Mouse (Mus musculus): ENCODE measurements around the gene Kbtbd12. TPM values are rescaled to one million over a fixed set of nuclear protein-coding genes. Genes with fewer than 3 reads are reported as not detected.

The Kbtbd12 gene
- polyA plus RNA-seq, 1 experiment from 2014 or later, result 0.34 TPM

DNA sequence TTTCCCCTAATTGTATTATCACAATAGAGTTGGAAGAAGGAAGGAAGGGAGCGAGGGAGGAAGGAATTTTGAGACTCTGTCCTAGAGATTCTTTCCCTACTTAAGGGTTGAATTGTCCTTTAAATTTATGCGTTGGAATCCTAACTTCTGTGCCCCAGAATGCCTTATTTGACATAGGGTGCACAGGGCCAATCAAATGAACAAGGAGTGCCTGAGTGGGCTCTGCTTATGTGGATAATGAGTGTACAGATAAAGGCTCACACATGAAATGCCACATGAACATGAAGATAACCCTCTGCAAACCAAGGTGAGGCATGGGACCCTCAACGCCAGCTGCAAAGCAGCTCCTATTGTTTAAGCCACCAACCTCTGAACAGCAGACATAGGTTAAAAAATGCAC is 2.6 kb upstream of the Kbtbd12 start:
- WGBS, result 41% methylated on average over 3 of the region's 3 CpGs
- 0 out of 2 replicates have a peak, but pooled peaks cover 4% of the 10 kb centered on the region for H3K9me3 ChIP-seq (replicated peaks)
- ATAC-seq (replicated peaks; ENCODE audit: low FRiP score), result no peak
- H3K4me2 ChIP-seq, result peak overlapping the region; percentile 32; the same call in 1 of the 2 replicates
- H3K9ac ChIP-seq, result no peak overlapping the region
- no peak overlapping the region for H3K27ac ChIP-seq
- no peaks in the 10 kb centered on the region for H3K27me3 ChIP-seq
- no peak overlapping the region for H3K4me3 ChIP-seq (replicated peaks)
- no peaks in the 10 kb centered on the region for H3K36me3 ChIP-seq
- H3K4me1 ChIP-seq, result peaks cover 15% of the 10 kb centered on the region

DNA sequence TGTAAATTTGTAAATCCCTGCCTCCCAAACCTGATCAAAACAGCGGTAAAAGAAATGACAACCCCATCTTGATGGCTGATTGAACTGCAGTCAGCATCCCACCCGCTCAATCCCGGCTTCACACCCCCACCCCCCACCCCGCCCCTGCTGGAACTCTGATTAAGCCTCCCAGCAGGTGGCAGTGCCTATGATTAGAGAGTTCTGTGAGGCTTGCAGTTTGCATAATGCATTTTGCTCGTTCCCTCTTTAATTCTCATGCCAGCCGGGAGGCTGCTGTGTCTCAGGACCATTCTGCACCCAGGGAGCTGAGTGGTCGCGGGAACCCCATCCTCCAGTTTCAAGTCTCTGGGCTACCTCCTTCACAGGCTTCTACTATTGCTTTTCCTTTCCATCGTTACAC is 2.2 kb upstream of the Kbtbd12 start:
- no peaks in the 10 kb centered on the region for H3K36me3 ChIP-seq
- no peak overlapping the region for H3K9ac ChIP-seq
- WGBS, result 5% methylated on average over 9 of the region's 9 CpGs
- 0 out of 2 replicates have a peak, but pooled peaks cover 4% of the 10 kb centered on the region for H3K9me3 ChIP-seq (replicated peaks)
- no peak for ATAC-seq (replicated peaks; ENCODE audit: low FRiP score)
- H3K27me3 ChIP-seq, result no peaks in the 10 kb centered on the region
- H3K4me2 ChIP-seq, result peak overlapping the region; percentile 32
- H3K4me1 ChIP-seq, result peaks cover 15% of the 10 kb centered on the region
- no peak overlapping the region for H3K4me3 ChIP-seq (replicated peaks)
- no peak overlapping the region for H3K27ac ChIP-seq

DNA sequence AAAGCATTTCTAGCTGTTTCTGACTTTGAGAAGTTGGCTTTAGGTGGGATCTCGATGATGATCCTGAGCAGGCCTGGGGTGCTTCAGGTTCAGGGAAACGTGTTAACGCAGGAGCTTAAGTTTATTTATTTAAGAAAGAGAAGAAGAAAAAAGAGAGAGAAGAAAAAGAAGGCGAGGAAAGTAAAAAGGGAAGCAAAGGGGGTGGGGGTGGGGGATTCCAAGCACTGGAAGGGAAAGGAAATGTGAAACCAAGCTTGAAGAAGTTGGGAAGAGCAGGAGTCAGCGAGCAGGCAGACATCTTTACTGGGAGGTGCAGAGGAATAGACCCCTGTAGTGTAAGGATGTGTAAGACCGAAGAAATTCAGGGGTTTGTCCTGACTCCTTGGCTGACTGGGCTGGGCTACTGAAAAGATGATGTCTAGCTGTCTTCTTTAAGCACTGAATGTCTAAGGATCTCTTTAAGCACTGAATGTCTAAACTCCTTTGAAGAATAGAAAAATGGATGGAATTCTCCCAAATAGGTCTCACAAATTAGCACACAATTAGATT is 1.7 kb upstream of the Kbtbd12 start:
- WGBS, result 29% methylated on average over 6 of the region's 6 CpGs

DNA sequence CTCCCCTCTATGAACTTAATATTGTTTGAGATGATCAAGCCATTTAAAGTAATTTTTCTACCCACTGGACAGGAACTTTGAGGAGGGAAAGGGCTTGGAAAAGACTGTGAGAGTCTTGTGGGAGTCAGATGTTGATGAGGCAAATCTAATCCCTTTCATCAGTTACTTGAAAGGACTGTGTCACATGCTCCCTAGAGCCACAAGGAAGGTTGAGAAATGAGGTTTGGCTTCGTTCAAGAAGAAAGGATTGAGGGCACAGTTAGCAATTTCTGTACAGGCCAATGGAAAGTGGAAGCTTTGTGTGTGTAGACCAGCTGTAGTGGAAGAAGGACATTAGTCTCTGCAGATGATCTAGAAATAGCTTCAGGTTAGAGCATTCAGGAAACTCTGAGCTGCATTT is 1.2 kb upstream of the Kbtbd12 start:
- H3K4me2 ChIP-seq, result no peak overlapping the region
- no peaks in the 10 kb centered on the region for H3K27me3 ChIP-seq
- 47% methylated on average over 1 of the region's 1 CpGs for WGBS
- H3K4me3 ChIP-seq (replicated peaks), result no peak overlapping the region
- ATAC-seq (replicated peaks; ENCODE audit: low FRiP score), result no peak
- peaks cover 15% of the 10 kb centered on the region for H3K4me1 ChIP-seq
- H3K9ac ChIP-seq, result no peak overlapping the region
- no peak overlapping the region for H3K27ac ChIP-seq
- H3K36me3 ChIP-seq, result no peaks in the 10 kb centered on the region
- 0 out of 2 replicates have a peak, but pooled peaks cover 4% of the 10 kb centered on the region for H3K9me3 ChIP-seq (replicated peaks)

More for the DNA sequence above, 1.7 kb upstream of the Kbtbd12 start:
- Histone ChIP-seq H3K27me3 (no peaks in the 10 kb centered on the region), H3K4me2 (peak overlapping the region; percentile 32; the same call in 1 of the 2 replicates), H3K27ac (no peak overlapping the region), H3K9me3 (replicated peaks) (0 out of 2 replicates have a peak, but pooled peaks cover 4% of the 10 kb centered on the region), H3K4me1 (peaks cover 15% of the 10 kb centered on the region), H3K9ac (no peak overlapping the region), H3K4me3 (replicated peaks) (no peak overlapping the region), H3K36me3 (no peaks in the 10 kb centered on the region)
- ATAC-seq (replicated peaks; ENCODE audit: low FRiP score), result no peak

DNA sequence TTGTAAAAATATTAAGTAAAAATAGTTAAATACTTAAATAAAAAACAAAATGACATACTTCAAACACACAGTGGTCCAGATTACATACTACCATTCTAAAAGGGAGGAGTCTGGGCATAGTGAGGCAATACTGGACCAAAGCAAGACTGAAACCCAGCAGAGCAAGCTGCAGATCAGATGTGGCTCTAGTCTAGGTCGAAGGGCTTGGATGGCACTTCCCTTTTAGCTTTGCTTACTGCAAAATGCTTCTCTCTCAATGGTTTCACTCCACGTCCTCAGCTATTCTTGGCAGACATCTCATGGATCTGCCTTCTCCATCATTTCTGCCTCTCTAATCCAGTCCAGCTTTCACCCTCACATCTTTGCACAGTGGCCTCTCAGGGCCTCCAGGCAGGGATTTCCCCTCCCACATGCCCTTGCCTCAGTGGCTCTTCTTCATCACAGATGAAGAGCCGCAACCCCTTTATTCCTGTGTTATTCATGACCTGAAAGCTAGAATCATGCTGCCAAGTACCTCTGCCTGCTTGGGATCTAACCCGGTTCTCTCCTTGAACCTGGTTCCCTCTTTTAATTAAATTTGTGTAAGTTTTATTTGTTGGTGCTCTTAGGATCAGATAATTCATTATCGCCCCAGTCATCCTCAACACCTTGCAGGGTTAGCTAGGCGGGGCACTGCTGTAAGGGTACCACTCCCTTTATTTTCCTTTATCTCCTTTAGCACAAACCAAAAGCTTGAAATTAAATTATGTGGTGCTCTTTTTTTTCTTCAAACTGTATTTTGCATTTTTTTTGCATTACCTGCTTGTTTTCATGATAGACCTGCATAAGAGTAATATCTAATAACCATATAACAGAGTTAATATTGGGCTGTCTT is 1.6 kb downstream of the Kbtbd12 start:
- Histone ChIP-seq H3K4me2 (no peak overlapping the region), H3K27ac (no peak overlapping the region), H3K4me3 (replicated peaks) (no peak overlapping the region), H3K36me3 (no peaks in the 10 kb centered on the region), H3K4me1 (peaks cover 15% of the 10 kb centered on the region), H3K9ac (no peak overlapping the region), H3K9me3 (replicated peaks) (0 out of 2 replicates have a peak, but pooled peaks cover 4% of the 10 kb centered on the region), H3K27me3 (no peaks in the 10 kb centered on the region)
- ATAC-seq (replicated peaks; ENCODE audit: low FRiP score), result no peak
- 89% methylated on average over 6 of the region's 6 CpGs for WGBS

DNA sequence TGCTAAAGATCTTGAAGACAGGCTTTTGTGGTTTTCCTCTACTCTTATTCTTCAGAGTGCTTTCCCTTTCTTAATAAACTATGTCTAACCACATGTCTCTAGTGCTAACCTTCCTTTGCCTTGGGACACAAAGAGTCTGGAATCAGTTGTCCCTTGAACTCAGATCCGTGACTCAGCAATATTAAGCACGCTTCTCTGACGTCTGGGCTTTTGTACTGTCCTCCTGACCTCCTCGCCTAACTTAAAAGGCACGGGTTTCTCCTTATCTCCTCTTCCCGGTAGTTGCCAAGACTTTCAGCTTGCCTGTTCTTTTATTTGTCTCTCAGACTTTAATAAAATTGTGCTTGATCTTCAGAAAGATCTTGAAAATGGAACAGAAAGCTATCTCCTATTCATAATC is 6.5 kb downstream of the Kbtbd12 start:
- Histone ChIP-seq H3K27ac (no peak overlapping the region), H3K9ac (no peak overlapping the region), H3K9me3 (replicated peaks) (no peaks in the 10 kb centered on the region), H3K4me3 (replicated peaks) (no peak overlapping the region), H3K36me3 (no peaks in the 10 kb centered on the region), H3K27me3 (no peaks in the 10 kb centered on the region), H3K4me2 (no peak overlapping the region), H3K4me1 (peaks cover 13% of the 10 kb centered on the region)
- ATAC-seq (replicated peaks; ENCODE audit: low FRiP score), result no peak
- 70% methylated on average over 6 of the region's 6 CpGs for WGBS

DNA sequence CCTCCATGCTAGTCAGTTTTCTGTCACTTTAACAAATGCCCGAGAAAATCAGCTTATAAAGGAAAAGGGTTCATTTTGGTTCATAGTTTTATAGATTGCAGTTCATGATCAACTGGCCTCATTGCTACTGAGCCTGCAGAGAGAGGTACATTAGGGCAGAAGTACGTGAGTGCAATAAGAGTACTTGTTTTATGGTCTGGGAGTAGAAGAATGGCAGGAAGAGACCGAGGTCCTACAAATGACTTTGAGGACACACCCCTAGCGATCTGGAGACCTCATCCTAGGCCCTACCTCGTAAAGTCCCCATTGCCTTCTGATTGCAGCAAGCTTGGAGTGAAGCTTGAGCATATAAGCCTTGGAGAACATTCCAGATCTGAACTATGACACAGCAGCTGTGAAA is 7.2 kb downstream of the Kbtbd12 start:
- H3K9ac ChIP-seq, result no peak overlapping the region
- H3K9me3 ChIP-seq (replicated peaks), result no peaks in the 10 kb centered on the region
- H3K27me3 ChIP-seq, result no peaks in the 10 kb centered on the region
- no peak overlapping the region for H3K4me3 ChIP-seq (replicated peaks)
- H3K4me1 ChIP-seq, result peaks cover 13% of the 10 kb centered on the region
- H3K27ac ChIP-seq, result no peak overlapping the region
- no peaks in the 10 kb centered on the region for H3K36me3 ChIP-seq
- no peak for ATAC-seq (replicated peaks; ENCODE audit: low FRiP score)
- no peak overlapping the region for H3K4me2 ChIP-seq
- 41% methylated on average over 5 of the region's 5 CpGs for WGBS

DNA sequence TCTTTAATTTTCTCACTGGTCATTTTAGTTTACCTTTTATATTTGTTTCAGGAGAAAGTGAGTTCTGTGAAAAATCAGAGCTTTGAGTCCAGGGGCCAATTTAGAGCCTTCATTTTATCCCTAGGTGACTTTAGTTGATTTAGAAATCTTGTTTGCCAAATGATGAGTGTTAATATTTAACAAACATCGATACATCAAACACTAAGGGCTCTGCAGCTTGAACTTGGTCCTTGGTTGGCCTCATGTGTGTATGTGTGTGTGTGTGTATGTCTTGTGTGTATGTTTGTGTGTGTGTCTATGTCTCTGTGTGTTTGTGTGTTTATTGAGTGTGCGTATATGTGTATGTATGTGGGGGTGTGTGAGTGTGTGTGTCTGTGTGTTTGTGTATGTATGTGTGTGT is 7.9 kb downstream of the Kbtbd12 start:
- no peak for ATAC-seq (replicated peaks; ENCODE audit: low FRiP score)
- Histone ChIP-seq H3K36me3 (no peaks in the 10 kb centered on the region), H3K4me3 (replicated peaks) (no peak overlapping the region), H3K4me2 (no peak overlapping the region), H3K27ac (no peak overlapping the region), H3K9me3 (replicated peaks) (no peaks in the 10 kb centered on the region), H3K27me3 (no peaks in the 10 kb centered on the region), H3K4me1 (peaks cover 13% of the 10 kb centered on the region), H3K9ac (no peak overlapping the region)
- 84% methylated on average over 2 of the region's 2 CpGs for WGBS

DNA sequence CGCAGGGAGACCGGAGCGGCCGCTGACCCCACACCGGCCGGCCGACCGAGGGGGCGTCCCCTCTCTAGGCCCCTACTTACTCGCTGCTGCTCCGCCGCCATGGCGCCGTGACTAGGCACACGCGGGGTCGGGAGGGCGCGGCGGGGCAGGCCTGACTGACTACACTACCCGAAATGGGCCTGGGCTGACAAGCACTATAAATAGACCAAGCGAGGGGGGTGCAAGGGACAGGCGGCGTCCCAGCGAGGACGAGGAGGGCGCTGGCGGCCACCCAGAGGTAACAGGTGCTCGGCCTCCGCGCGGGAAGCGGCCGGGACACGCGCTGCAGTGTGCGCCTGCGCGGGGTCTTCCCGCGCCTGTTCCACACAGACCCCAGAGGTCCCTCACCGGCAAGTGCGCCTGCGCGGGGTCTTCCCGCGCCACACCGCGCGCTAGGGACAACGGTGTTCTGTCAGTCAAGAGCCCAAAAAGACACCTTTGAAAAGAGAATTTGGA is 10.4 kb downstream of the Kbtbd12 start:
- H3K4me1 ChIP-seq, result peaks cover 13% of the 10 kb centered on the region
- H3K27me3 ChIP-seq, result no peaks in the 10 kb centered on the region
- peak overlapping the region; percentile 56 for H3K9ac ChIP-seq
- ATAC-seq (replicated peaks; ENCODE audit: low FRiP score), result peak; percentile 91
- H3K4me3 ChIP-seq (replicated peaks), result peak overlapping the region; percentile 51
- peak overlapping the region; percentile 98 for H3K4me2 ChIP-seq
- no peaks in the 10 kb centered on the region for H3K36me3 ChIP-seq
- no peaks in the 10 kb centered on the region for H3K9me3 ChIP-seq (replicated peaks)
- WGBS, result under 1% methylated on average over 51 of the region's 51 CpGs
- H3K27ac ChIP-seq, result peak overlapping the region; percentile 48; the same call in 1 of the 2 replicates

DNA sequence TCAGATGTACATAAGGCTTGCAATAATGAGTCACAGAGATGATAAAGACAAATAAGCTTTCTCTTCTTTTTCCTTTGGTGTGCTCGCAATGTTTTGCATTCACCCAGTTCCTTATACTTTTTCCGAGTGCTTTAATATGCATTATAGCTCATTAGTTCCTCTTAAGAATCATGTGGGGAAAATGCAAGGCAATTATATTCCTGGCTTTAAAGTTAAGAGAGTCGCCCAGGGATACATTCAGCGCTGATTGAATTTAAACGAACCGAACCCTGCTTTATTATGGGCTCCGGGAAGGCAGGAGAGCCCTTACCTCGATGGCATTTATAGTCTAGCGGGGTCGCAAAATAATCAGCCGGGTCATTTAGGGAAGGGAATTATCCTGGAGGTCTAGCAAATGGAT is 10.8 kb downstream of the Kbtbd12 start:
- no peak for ATAC-seq (replicated peaks; ENCODE audit: low FRiP score)
- H3K36me3 ChIP-seq, result no peaks in the 10 kb centered on the region

DNA sequence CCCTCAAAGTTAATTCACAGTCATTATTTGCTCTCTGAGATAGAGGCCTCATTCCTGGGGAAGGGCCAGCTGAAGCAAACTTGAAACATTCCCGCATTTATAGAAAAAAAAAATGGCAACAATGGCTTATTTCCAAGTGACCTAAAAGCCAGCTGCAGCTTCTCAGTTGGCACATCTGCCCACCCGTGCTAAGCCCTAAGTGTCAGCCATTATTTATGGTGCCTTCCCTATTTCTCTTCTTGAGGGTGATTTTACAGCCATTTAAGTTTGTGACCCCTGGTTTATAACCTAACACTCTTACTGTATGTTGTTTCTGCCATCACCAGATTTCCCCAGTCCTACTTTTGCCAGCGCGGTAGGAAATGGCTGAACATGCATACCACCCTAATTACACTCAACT is 11.3 kb downstream of the Kbtbd12 start:
- Histone ChIP-seq H3K4me2 (peak overlapping the region; percentile 98), H3K27me3 (no peaks in the 10 kb centered on the region), H3K36me3 (no peaks in the 10 kb centered on the region), H3K4me1 (peaks cover 13% of the 10 kb centered on the region), H3K9ac (no peak overlapping the region), H3K27ac (no peak overlapping the region), H3K9me3 (replicated peaks) (no peaks in the 10 kb centered on the region), H3K4me3 (replicated peaks) (no peak overlapping the region)
- no peak for ATAC-seq (replicated peaks; ENCODE audit: low FRiP score)
- 9% methylated on average over 4 of the region's 4 CpGs for WGBS

More for the DNA sequence above, 10.8 kb downstream of the Kbtbd12 start:
- H3K4me3 ChIP-seq (replicated peaks), result peak overlapping the region; percentile 51
- peak overlapping the region; percentile 56 for H3K9ac ChIP-seq
- peak overlapping the region; percentile 48; the same call in 1 of the 2 replicates for H3K27ac ChIP-seq
- H3K4me1 ChIP-seq, result peaks cover 13% of the 10 kb centered on the region
- WGBS, result 9% methylated on average over 11 of the region's 11 CpGs
- H3K9me3 ChIP-seq (replicated peaks), result no peaks in the 10 kb centered on the region
- peak overlapping the region; percentile 98 for H3K4me2 ChIP-seq
- no peaks in the 10 kb centered on the region for H3K27me3 ChIP-seq

DNA sequence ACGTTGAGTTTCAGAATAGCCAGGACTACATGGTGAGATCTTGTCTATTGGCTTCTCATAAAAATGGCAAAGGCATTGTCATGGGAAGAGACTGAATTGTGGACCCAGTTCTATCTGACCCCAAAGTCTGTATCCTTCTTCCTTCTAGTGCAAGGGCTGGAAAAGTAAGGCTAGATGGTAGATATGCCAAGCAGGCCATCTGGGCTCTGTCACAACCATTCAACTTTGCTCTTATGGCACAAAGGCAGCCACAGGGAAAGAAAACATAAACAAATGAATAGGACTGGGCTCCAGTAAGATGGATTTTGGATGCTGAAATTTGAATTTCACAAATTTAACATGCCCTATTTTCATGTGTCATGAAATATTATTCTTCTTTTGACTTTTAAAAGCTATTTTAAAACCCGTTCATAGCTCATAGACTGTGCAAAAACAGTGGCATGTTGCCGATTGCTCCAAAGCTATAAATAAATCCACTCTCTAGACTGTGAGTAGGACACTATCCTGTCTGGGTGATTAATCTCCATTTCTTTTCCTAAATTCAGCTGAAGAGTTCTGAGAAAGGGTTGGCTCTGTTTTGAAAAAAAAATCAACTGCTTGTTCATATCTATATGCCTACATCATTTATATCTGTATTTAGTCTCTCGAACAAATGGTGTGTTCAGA is 15.8 kb downstream of the Kbtbd12 start:
- Histone ChIP-seq H3K27me3 (0 out of 2 replicates have a peak, but pooled peaks cover 4% of the 10 kb centered on the region), H3K4me2 (no peak overlapping the region), H3K4me1 (peaks cover 7% of the 10 kb centered on the region), H3K27ac (no peak overlapping the region), H3K4me3 (replicated peaks) (no peak overlapping the region), H3K36me3 (no peaks in the 10 kb centered on the region), H3K9me3 (replicated peaks) (no peaks in the 10 kb centered on the region), H3K9ac (no peak overlapping the region)
- no peak for ATAC-seq (replicated peaks; ENCODE audit: low FRiP score)
- WGBS, result 62% methylated on average over 4 of the region's 4 CpGs
